Mouse (Mus musculus): ENCODE data around the gene Noct. TPM values are rescaled to one million over a fixed set of nuclear protein-coding genes. Genes with fewer than 3 reads are reported as not detected.
"Not testable (repeated sequence)": the region's sequence is repeated elsewhere in the genome, so short reads cannot be mapped to it uniquely, and the experiment has no call there.

Gene Noct
- polyA plus RNA-seq, 1 experiment from 2014 or later: 10.0 TPM

GRCm38 (mm10) chr3:51209503-51210314 lies 14.5 kb upstream of the Noct start:
- no peak overlapping the region for H3K4me2 ChIP-seq (ENCODE audit: low read depth, low read length)
- no peaks in the 10 kb centered on the region for H3K9me3 ChIP-seq (ENCODE audit: control insufficient read depth, low read length)
- no peaks in the 10 kb centered on the region for H3K4me1 ChIP-seq (ENCODE audit: control insufficient read depth, insufficient read depth, low read length)
- DNase-seq (ENCODE audit: low spot score) (no peak), ATAC-seq (ENCODE audit: low read depth) (no peak)
- no peak overlapping the region for H3K9ac ChIP-seq (ENCODE audit: low read depth, low read length)
- H3K36me3 ChIP-seq (ENCODE audit: control insufficient read depth, insufficient read depth, low read length): no peaks in the 10 kb centered on the region
- no peak overlapping the region for H3K27ac ChIP-seq (replicated peaks; ENCODE audit: low read depth, low read length)
- H3K27me3 ChIP-seq (replicated peaks; ENCODE audit: control insufficient read depth, insufficient read depth, low read length): no peaks in the 10 kb centered on the region
- H3K4me3 ChIP-seq (ENCODE audit: low read depth, low read length): no peak overlapping the region
- WGBS: 84% methylated on average over 7 of the region's 7 CpGs

GRCm38 (mm10) chr3:51210485-51210884 lies 13.8 kb upstream of the Noct start:
- no peaks in the 10 kb centered on the region for H3K27me3 ChIP-seq (replicated peaks; ENCODE audit: control insufficient read depth, insufficient read depth, low read length)
- no peaks in the 10 kb centered on the region for H3K9me3 ChIP-seq (ENCODE audit: control insufficient read depth, low read length)
- ATAC-seq (ENCODE audit: low read depth) (no peak), DNase-seq (ENCODE audit: low spot score) (no peak)
- no peaks in the 10 kb centered on the region for H3K36me3 ChIP-seq (ENCODE audit: control insufficient read depth, insufficient read depth, low read length)
- H3K4me3 ChIP-seq (ENCODE audit: low read depth, low read length): no peak overlapping the region
- no peaks in the 10 kb centered on the region for H3K4me1 ChIP-seq (ENCODE audit: control insufficient read depth, insufficient read depth, low read length)
- no peak overlapping the region for H3K27ac ChIP-seq (replicated peaks; ENCODE audit: low read depth, low read length)
- no peak overlapping the region for H3K9ac ChIP-seq (ENCODE audit: low read depth, low read length)
- no peak overlapping the region for H3K4me2 ChIP-seq (ENCODE audit: low read depth, low read length)
- 100% methylated on average over 3 of the region's 3 CpGs for WGBS

- no peak overlapping the region for H3K9ac ChIP-seq (ENCODE audit: low read depth, low read length)
- H3K4me1 ChIP-seq (ENCODE audit: control insufficient read depth, insufficient read depth, low read length): no peaks in the 10 kb centered on the region
- no peak overlapping the region for H3K27ac ChIP-seq (replicated peaks; ENCODE audit: low read depth, low read length)
- no peak overlapping the region for H3K4me2 ChIP-seq (ENCODE audit: low read depth, low read length)
- no peaks in the 10 kb centered on the region for H3K36me3 ChIP-seq (ENCODE audit: control insufficient read depth, insufficient read depth, low read length)
- no peak overlapping the region for H3K4me3 ChIP-seq (ENCODE audit: low read depth, low read length)
- H3K9me3 ChIP-seq (ENCODE audit: control insufficient read depth, low read length): no peaks in the 10 kb centered on the region
- H3K27me3 ChIP-seq (replicated peaks; ENCODE audit: control insufficient read depth, insufficient read depth, low read length): no peaks in the 10 kb centered on the region
- ATAC-seq (ENCODE audit: low read depth) (no peak), DNase-seq (ENCODE audit: low spot score) (no peak)
- WGBS: 97% methylated on average over 3 of the region's 3 CpGs
These were observed 11.1 kb upstream of the Noct start for GRCm38 (mm10) chr3:51213111-51213510.

GRCm38 (mm10) chr3:51215681-51216080 lies 8.6 kb upstream of the Noct start:
- no peak overlapping the region for H3K9ac ChIP-seq (ENCODE audit: low read depth, low read length)
- ATAC-seq (ENCODE audit: low read depth): no peak
- 90% methylated on average over 6 of the region's 6 CpGs for WGBS
- H3K9me3 ChIP-seq (ENCODE audit: control insufficient read depth, low read length): no peaks in the 10 kb centered on the region
- no peak overlapping the region for H3K4me2 ChIP-seq (ENCODE audit: low read depth, low read length)
- no peaks in the 10 kb centered on the region for H3K36me3 ChIP-seq (ENCODE audit: control insufficient read depth, insufficient read depth, low read length)
- H3K4me3 ChIP-seq (ENCODE audit: low read depth, low read length): no peak overlapping the region
- DNase-seq (ENCODE audit: low spot score): no peak
- no peaks in the 10 kb centered on the region for H3K27me3 ChIP-seq (replicated peaks; ENCODE audit: control insufficient read depth, insufficient read depth, low read length)
- H3K27ac ChIP-seq (replicated peaks; ENCODE audit: low read depth, low read length): no peak overlapping the region
- H3K4me1 ChIP-seq (ENCODE audit: control insufficient read depth, insufficient read depth, low read length): no peaks in the 10 kb centered on the region

GRCm38 (mm10) chr3:51216351-51216750 lies 7.9 kb upstream of the Noct start:
- not testable (repeated sequence) for H3K9me3 ChIP-seq (ENCODE audit: control insufficient read depth, low read length); H3K36me3 ChIP-seq (ENCODE audit: control insufficient read depth, insufficient read depth, low read length); H3K27me3 ChIP-seq (replicated peaks; ENCODE audit: control insufficient read depth, insufficient read depth, low read length); H3K4me1 ChIP-seq (ENCODE audit: control insufficient read depth, insufficient read depth, low read length); H3K4me2 ChIP-seq (ENCODE audit: low read depth, low read length); H3K27ac ChIP-seq (replicated peaks; ENCODE audit: low read depth, low read length); H3K4me3 ChIP-seq (ENCODE audit: low read depth, low read length); H3K9ac ChIP-seq (ENCODE audit: low read depth, low read length); DNase-seq (ENCODE audit: low spot score); ATAC-seq (ENCODE audit: low read depth)
- 82% methylated on average over 5 of the region's 10 CpGs for WGBS

GRCm38 (mm10) chr3:51218385-51218784 lies 5.9 kb upstream of the Noct start:
- H3K9me3 ChIP-seq (ENCODE audit: control insufficient read depth, low read length); ATAC-seq (ENCODE audit: low read depth); DNase-seq (ENCODE audit: low spot score); H3K27ac ChIP-seq (replicated peaks; ENCODE audit: low read depth, low read length); H3K9ac ChIP-seq (ENCODE audit: low read depth, low read length); H3K4me1 ChIP-seq (ENCODE audit: control insufficient read depth, insufficient read depth, low read length); H3K36me3 ChIP-seq (ENCODE audit: control insufficient read depth, insufficient read depth, low read length); H3K27me3 ChIP-seq (replicated peaks; ENCODE audit: control insufficient read depth, insufficient read depth, low read length); H3K4me3 ChIP-seq (ENCODE audit: low read depth, low read length); H3K4me2 ChIP-seq (ENCODE audit: low read depth, low read length): not testable (repeated sequence)
- 91% methylated on average over 6 of the region's 6 CpGs for WGBS

- no peak overlapping the region for H3K4me2 ChIP-seq (ENCODE audit: low read depth, low read length)
- no peak overlapping the region for H3K27ac ChIP-seq (replicated peaks; ENCODE audit: low read depth, low read length)
- ATAC-seq (ENCODE audit: low read depth) (no peak), DNase-seq (ENCODE audit: low spot score) (peak; percentile 48)
- H3K9ac ChIP-seq (ENCODE audit: low read depth, low read length): no peak overlapping the region
- WGBS: 73% methylated on average over 5 of the region's 5 CpGs
- no peaks in the 10 kb centered on the region for H3K27me3 ChIP-seq (replicated peaks; ENCODE audit: control insufficient read depth, insufficient read depth, low read length)
- H3K36me3 ChIP-seq (ENCODE audit: control insufficient read depth, insufficient read depth, low read length): no peaks in the 10 kb centered on the region
- 0 out of 2 replicates have a peak, but pooled peaks cover 4% of the 10 kb centered on the region for H3K4me1 ChIP-seq (ENCODE audit: control insufficient read depth, insufficient read depth, low read length)
- H3K9me3 ChIP-seq (ENCODE audit: control insufficient read depth, low read length): no peaks in the 10 kb centered on the region
- no peak overlapping the region for H3K4me3 ChIP-seq (ENCODE audit: low read depth, low read length)
These were observed 5.0 kb upstream of the Noct start for GRCm38 (mm10) chr3:51219213-51219612.

GRCm38 (mm10) chr3:51220846-51221245 lies 3.4 kb upstream of the Noct start:
- no peak overlapping the region for H3K4me3 ChIP-seq (ENCODE audit: low read depth, low read length)
- ATAC-seq (ENCODE audit: low read depth): no peak
- 36% methylated on average over 4 of the region's 4 CpGs for WGBS
- H3K27me3 ChIP-seq (replicated peaks; ENCODE audit: control insufficient read depth, insufficient read depth, low read length): no peaks in the 10 kb centered on the region
- DNase-seq (ENCODE audit: low spot score): no peak
- H3K9me3 ChIP-seq (ENCODE audit: control insufficient read depth, low read length): no peaks in the 10 kb centered on the region
- no peak overlapping the region for H3K27ac ChIP-seq (replicated peaks; ENCODE audit: low read depth, low read length)
- no peak overlapping the region for H3K9ac ChIP-seq (ENCODE audit: low read depth, low read length)
- no peaks in the 10 kb centered on the region for H3K36me3 ChIP-seq (ENCODE audit: control insufficient read depth, insufficient read depth, low read length)
- no peak overlapping the region for H3K4me2 ChIP-seq (ENCODE audit: low read depth, low read length)
- 0 out of 2 replicates have a peak, but pooled peaks cover 4% of the 10 kb centered on the region for H3K4me1 ChIP-seq (ENCODE audit: control insufficient read depth, insufficient read depth, low read length)

GRCm38 (mm10) chr3:51221847-51222246 lies 2.4 kb upstream of the Noct start:
- no peak overlapping the region for H3K4me2 ChIP-seq (ENCODE audit: low read depth, low read length)
- no peaks in the 10 kb centered on the region for H3K27me3 ChIP-seq (replicated peaks; ENCODE audit: control insufficient read depth, insufficient read depth, low read length)
- WGBS: 71% methylated on average over 8 of the region's 8 CpGs
- H3K36me3 ChIP-seq (ENCODE audit: control insufficient read depth, insufficient read depth, low read length): no peaks in the 10 kb centered on the region
- H3K9me3 ChIP-seq (ENCODE audit: control insufficient read depth, low read length): no peaks in the 10 kb centered on the region
- H3K27ac ChIP-seq (replicated peaks; ENCODE audit: low read depth, low read length): no peak overlapping the region
- H3K4me1 ChIP-seq (ENCODE audit: control insufficient read depth, insufficient read depth, low read length): peaks cover 10% of the 10 kb centered on the region; the same call in 1 of the 2 replicates
- H3K9ac ChIP-seq (ENCODE audit: low read depth, low read length): no peak overlapping the region
- DNase-seq (ENCODE audit: low spot score) (no peak), ATAC-seq (ENCODE audit: low read depth) (no peak)
- no peak overlapping the region for H3K4me3 ChIP-seq (ENCODE audit: low read depth, low read length)
